Mouse (Mus musculus): ENCODE results near the gene Grin2b. TPM values are rescaled to one million over a fixed set of nuclear protein-coding genes. Genes with fewer than 3 reads are reported as not detected.

Gene Grin2b
- polyA plus RNA-seq, 1 experiment = not detected

- Histone ChIP-seq H3ac (ENCODE audit: control insufficient read depth, insufficient read length) (no peak overlapping the region), H3K4me2 (ENCODE audit: low read depth) (no peak overlapping the region), H3K79me2 (ENCODE audit: control insufficient read depth, insufficient read depth) (no peaks in the 10 kb centered on the region), H3K36me3 (ENCODE audit: control insufficient read depth, insufficient read depth) (no peaks in the 10 kb centered on the region), H3K4me3 (no peak overlapping the region), H3K27me3 (ENCODE audit: control insufficient read depth, insufficient read depth, insufficient read length) (no peaks in the 10 kb centered on the region)
- TF ChIP-seq MYOG (IDR thresholded peaks at IDR 0.05; ENCODE audit: control insufficient read depth in 1 of 3, insufficient read depth in 1 of 3, insufficient read length in 2 of 3, low read depth in 2 of 3) (no peak), SRF (IDR thresholded peaks at IDR 0.05; ENCODE audit: control insufficient read depth, insufficient read length, low read depth) (no peak), MYOD1 (IDR thresholded peaks at IDR 0.05; ENCODE audit: control insufficient read depth in 1 of 3, insufficient read length in 2 of 3, low read depth in 2 of 3) (no peak), TCF3 (IDR thresholded peaks at IDR 0.05; ENCODE audit: insufficient read length, low read depth) (no peak), REST (IDR thresholded peaks at IDR 0.05; ENCODE audit: insufficient read depth, insufficient read length) (no peak), MAX (IDR thresholded peaks at IDR 0.05; ENCODE audit: low read depth) (no peak)
Measured at GRCm38 (mm10) chr6:135943121-135943617, 230.1 kb downstream of the Grin2b start.

GRCm38 (mm10) chr6:135932924-135933323 lies 240.4 kb downstream of the Grin2b start:
- no peak overlapping the region for H3ac ChIP-seq (ENCODE audit: control insufficient read depth, insufficient read length)
- H3K79me2 ChIP-seq (ENCODE audit: control insufficient read depth, insufficient read depth) = no peaks in the 10 kb centered on the region
- no peak overlapping the region for H3K4me2 ChIP-seq (ENCODE audit: low read depth)
- no peaks in the 10 kb centered on the region for H3K27me3 ChIP-seq (ENCODE audit: control insufficient read depth, insufficient read depth, insufficient read length)
- no peaks in the 10 kb centered on the region for H3K36me3 ChIP-seq (ENCODE audit: control insufficient read depth, insufficient read depth)
- no peak overlapping the region for H3K4me3 ChIP-seq
- TF ChIP-seq POLR2A (IDR thresholded peaks at IDR 0.05; ENCODE audit: insufficient read length, low read depth) (no peak), TCF12 (IDR thresholded peaks at IDR 0.05; ENCODE audit: insufficient read depth, poor library complexity, severe bottlenecking) (no peak), SRF (IDR thresholded peaks at IDR 0.05; ENCODE audit: control insufficient read depth, insufficient read length, low read depth) (no peak), E2F4 (IDR thresholded peaks at IDR 0.05; ENCODE audit: insufficient read depth) (no peak), TCF3 (IDR thresholded peaks at IDR 0.05; ENCODE audit: insufficient read length, low read depth) (no peak), USF1 (IDR thresholded peaks at IDR 0.05; ENCODE audit: low read depth) (no peak), MYOG (IDR thresholded peaks at IDR 0.05; ENCODE audit: control insufficient read depth in 1 of 3, insufficient read depth in 1 of 3, insufficient read length in 2 of 3, low read depth in 2 of 3) (no peak), POLR2AphosphoS2 (IDR thresholded peaks at IDR 0.05; ENCODE audit: insufficient read length, low read depth) (no peak), MYOD1 (IDR thresholded peaks at IDR 0.05; ENCODE audit: control insufficient read depth in 1 of 3, insufficient read length in 2 of 3, low read depth in 2 of 3) (no peak), REST (IDR thresholded peaks at IDR 0.05; ENCODE audit: insufficient read depth, insufficient read length) (no peak), MAX (IDR thresholded peaks at IDR 0.05; ENCODE audit: low read depth) (no peak), CEBPB (IDR thresholded peaks at IDR 0.05; ENCODE audit: insufficient read depth, poor library complexity, severe bottlenecking) (no peak)

GRCm38 (mm10) chr6:135932400-135932920 lies 240.9 kb downstream of the Grin2b start:
- Histone ChIP-seq H3K27me3 (ENCODE audit: control insufficient read depth, insufficient read depth, insufficient read length) (no peaks in the 10 kb centered on the region), H3K4me2 (ENCODE audit: low read depth) (no peak overlapping the region), H3K79me2 (ENCODE audit: control insufficient read depth, insufficient read depth) (no peaks in the 10 kb centered on the region), H3K4me3 (no peak overlapping the region), H3ac (ENCODE audit: control insufficient read depth, insufficient read length) (no peak overlapping the region), H3K36me3 (ENCODE audit: control insufficient read depth, insufficient read depth) (no peaks in the 10 kb centered on the region)
- no peak for TF ChIP-seq MYOG (IDR thresholded peaks at IDR 0.05; ENCODE audit: control insufficient read depth in 1 of 3, insufficient read depth in 1 of 3, insufficient read length in 2 of 3, low read depth in 2 of 3)
- TF ChIP-seq MYOD1 (IDR thresholded peaks at IDR 0.05; ENCODE audit: control insufficient read depth in 1 of 3, insufficient read length in 2 of 3, low read depth in 2 of 3) = no peak
- TF ChIP-seq SRF (IDR thresholded peaks at IDR 0.05; ENCODE audit: control insufficient read depth, insufficient read length, low read depth) = no peak
- no peak for TF ChIP-seq POLR2AphosphoS2 (IDR thresholded peaks at IDR 0.05; ENCODE audit: insufficient read length, low read depth)
- TF ChIP-seq MAX (IDR thresholded peaks at IDR 0.05; ENCODE audit: low read depth) = no peak
- TF ChIP-seq TCF12 (IDR thresholded peaks at IDR 0.05; ENCODE audit: insufficient read depth, poor library complexity, severe bottlenecking) = no peak
- TF ChIP-seq POLR2A (IDR thresholded peaks at IDR 0.05; ENCODE audit: insufficient read length, low read depth) = no peak
- no peak for TF ChIP-seq USF1 (IDR thresholded peaks at IDR 0.05; ENCODE audit: low read depth)
- TF ChIP-seq TCF3 (IDR thresholded peaks at IDR 0.05; ENCODE audit: insufficient read length, low read depth) = no peak

- Histone ChIP-seq H3ac (ENCODE audit: control insufficient read depth, insufficient read length) (no peak overlapping the region), H3K36me3 (ENCODE audit: control insufficient read depth, insufficient read depth) (no peaks in the 10 kb centered on the region), H3K27me3 (ENCODE audit: control insufficient read depth, insufficient read depth, insufficient read length) (no peaks in the 10 kb centered on the region), H3K4me2 (ENCODE audit: low read depth) (no peak overlapping the region), H3K79me2 (ENCODE audit: control insufficient read depth, insufficient read depth) (no peaks in the 10 kb centered on the region), H3K4me3 (no peak overlapping the region)
- TF ChIP-seq POLR2AphosphoS2 (IDR thresholded peaks at IDR 0.05; ENCODE audit: insufficient read length, low read depth) (no peak), USF1 (IDR thresholded peaks at IDR 0.05; ENCODE audit: low read depth) (no peak), REST (IDR thresholded peaks at IDR 0.05; ENCODE audit: insufficient read depth, insufficient read length) (no peak), CEBPB (IDR thresholded peaks at IDR 0.05; ENCODE audit: insufficient read depth, poor library complexity, severe bottlenecking) (no peak), TCF3 (IDR thresholded peaks at IDR 0.05; ENCODE audit: insufficient read length, low read depth) (no peak), E2F4 (IDR thresholded peaks at IDR 0.05; ENCODE audit: insufficient read depth) (no peak), POLR2A (IDR thresholded peaks at IDR 0.05; ENCODE audit: insufficient read length, low read depth) (no peak), MYOG (IDR thresholded peaks at IDR 0.05; ENCODE audit: control insufficient read depth in 1 of 3, insufficient read depth in 1 of 3, insufficient read length in 2 of 3, low read depth in 2 of 3) (no peak), MAX (IDR thresholded peaks at IDR 0.05; ENCODE audit: low read depth) (no peak)
Measured at GRCm38 (mm10) chr6:135917676-135918075, 255.6 kb downstream of the Grin2b start.

- H3K27me3 ChIP-seq (ENCODE audit: control insufficient read depth, insufficient read depth, insufficient read length) = no peaks in the 10 kb centered on the region
- no peak for TF ChIP-seq MYOG (IDR thresholded peaks at IDR 0.05; ENCODE audit: control insufficient read depth in 1 of 3, insufficient read depth in 1 of 3, insufficient read length in 2 of 3, low read depth in 2 of 3)
- no peak for TF ChIP-seq REST (IDR thresholded peaks at IDR 0.05; ENCODE audit: insufficient read depth, insufficient read length)
- no peak for TF ChIP-seq USF1 (IDR thresholded peaks at IDR 0.05; ENCODE audit: low read depth)
- TF ChIP-seq TCF12 (IDR thresholded peaks at IDR 0.05; ENCODE audit: insufficient read depth, poor library complexity, severe bottlenecking) = no peak
- no peak for TF ChIP-seq POLR2A (IDR thresholded peaks at IDR 0.05; ENCODE audit: insufficient read length, low read depth)
- TF ChIP-seq MYOD1 (IDR thresholded peaks at IDR 0.05; ENCODE audit: control insufficient read depth in 1 of 3, insufficient read length in 2 of 3, low read depth in 2 of 3) = no peak
- no peak for TF ChIP-seq E2F4 (IDR thresholded peaks at IDR 0.05; ENCODE audit: insufficient read depth)
- no peak for TF ChIP-seq TCF3 (IDR thresholded peaks at IDR 0.05; ENCODE audit: insufficient read length, low read depth)
- TF ChIP-seq MAX (IDR thresholded peaks at IDR 0.05; ENCODE audit: low read depth) = no peak
- no peak for TF ChIP-seq POLR2AphosphoS2 (IDR thresholded peaks at IDR 0.05; ENCODE audit: insufficient read length, low read depth)
- TF ChIP-seq CEBPB (IDR thresholded peaks at IDR 0.05; ENCODE audit: insufficient read depth, poor library complexity, severe bottlenecking) = no peak
- no peak for TF ChIP-seq SRF (IDR thresholded peaks at IDR 0.05; ENCODE audit: control insufficient read depth, insufficient read length, low read depth)
- H3K4me3 ChIP-seq = no peak overlapping the region
- H3K79me2 ChIP-seq (ENCODE audit: control insufficient read depth, insufficient read depth) = no peaks in the 10 kb centered on the region
- H3K36me3 ChIP-seq (ENCODE audit: control insufficient read depth, insufficient read depth) = no peaks in the 10 kb centered on the region
- no peak overlapping the region for H3ac ChIP-seq (ENCODE audit: control insufficient read depth, insufficient read length)
- no peak overlapping the region for H3K4me2 ChIP-seq (ENCODE audit: low read depth)
Measured at GRCm38 (mm10) chr6:135914608-135915007, 258.7 kb downstream of the Grin2b start.
